Mouse (Mus musculus) c-Kit-positive CD71-positive TER-119-positive erythroid progenitor cells, embryonic 14.5 days (primary cell): ENCODE data around the gene Prkab1.

Experiments
- DNase-seq: peaks from one replicate; pipeline ENCODE4 v3.0.0-alpha.2; 2013; ENCODE audit warnings: low spot score

Prkab1 gene

GRCm38 (mm10) chr5:116017391-116017790 is 6.9 kb downstream of the Prkab1 start:
- no peak for DNase-seq

GRCm38 (mm10) chr5:116016542-116016941 is 7.8 kb downstream of the Prkab1 start:
- no peak for DNase-seq

GRCm38 (mm10) chr5:116014237-116014636 is 10.1 kb downstream of the Prkab1 start:
- no peak for DNase-seq

GRCm38 (mm10) chr5:116013821-116014220 is 10.5 kb downstream of the Prkab1 start:
- DNase-seq, result no peak

- DNase-seq, result no peak
Measured at GRCm38 (mm10) chr5:116012503-116012902, 11.8 kb downstream of the Prkab1 start.

GRCm38 (mm10) chr5:116011700-116012099 is 12.6 kb downstream of the Prkab1 start:
- DNase-seq, result no peak

- DNase-seq, result no peak
Measured at GRCm38 (mm10) chr5:116009884-116010627, 14.3 kb downstream of the Prkab1 start.

- no peak for DNase-seq
Measured at GRCm38 (mm10) chr5:116009091-116009851, 15.0 kb downstream of the Prkab1 start.

- DNase-seq, result no peak
Measured at GRCm38 (mm10) chr5:116007723-116008122, 16.6 kb downstream of the Prkab1 start.

- no peak for DNase-seq
Measured at GRCm38 (mm10) chr5:116006324-116007099, 17.8 kb downstream of the Prkab1 start.

- no peak for DNase-seq
Measured at GRCm38 (mm10) chr5:116004271-116004670, 20.0 kb downstream of the Prkab1 start.

- DNase-seq, result no peak
Measured at GRCm38 (mm10) chr5:116003825-116004224, 20.5 kb downstream of the Prkab1 start.

GRCm38 (mm10) chr5:116003154-116003553 is 21.2 kb downstream of the Prkab1 start:
- DNase-seq, result no peak

GRCm38 (mm10) chr5:115997376-115997775 is 26.9 kb downstream of the Prkab1 start:
- DNase-seq, result no peak

- no peak for DNase-seq
Measured at GRCm38 (mm10) chr5:115994101-115994500, 30.2 kb downstream of the Prkab1 start.

- DNase-seq, result no peak
Measured at GRCm38 (mm10) chr5:115991717-115992116, 32.6 kb downstream of the Prkab1 start.

GRCm38 (mm10) chr5:115987284-115987683 is 37.0 kb downstream of the Prkab1 start:
- no peak for DNase-seq

- no peak for DNase-seq
Measured at GRCm38 (mm10) chr5:115985101-115985500, 39.2 kb downstream of the Prkab1 start.

- no peak for DNase-seq
Measured at GRCm38 (mm10) chr5:115984392-115984791, 39.9 kb downstream of the Prkab1 start.

GRCm38 (mm10) chr5:115982671-115983373 is 41.5 kb downstream of the Prkab1 start:
- no peak for DNase-seq

GRCm38 (mm10) chr5:115980537-115980936 is 43.8 kb downstream of the Prkab1 start:
- DNase-seq, result no peak

- DNase-seq, result peak; percentile 30
Measured at GRCm38 (mm10) chr5:115979134-115979696, 45.1 kb downstream of the Prkab1 start.
